Mouse (Mus musculus): Measurements from ENCODE around the gene Prss41. TPM values are rescaled to one million over a fixed set of nuclear protein-coding genes. Genes with fewer than 3 reads are reported as not detected.

Gene Prss41
- polyA plus RNA-seq, 2 experiments, result 0.78 to 2.1 TPM

GRCm38 (mm10) chr17:23841145-23841544, 2.8 kb downstream of the Prss41 start:
- peak; percentile 82 for DNase-seq (ENCODE audit: low spot score)
- Histone ChIP-seq H3K9ac (ENCODE audit: low read depth, low read length, severe bottlenecking) (no peak overlapping the region), H3K9me3 (ENCODE audit: control insufficient read depth, low read length) (no peaks in the 10 kb centered on the region), H3K4me2 (replicated peaks; ENCODE audit: low read depth, low read length, severe bottlenecking) (no peak overlapping the region), H3K4me1 (ENCODE audit: control insufficient read depth, insufficient read depth, low read length) (no peaks in the 10 kb centered on the region), H3K27ac (replicated peaks; ENCODE audit: low read depth, low read length) (no peak overlapping the region), H3K4me3 (replicated peaks; ENCODE audit: low read length) (no peak overlapping the region), H3K27me3 (ENCODE audit: control insufficient read depth, insufficient read depth, low read length) (no peaks in the 10 kb centered on the region; the same call in 1 of the 2 replicates), H3K36me3 (ENCODE audit: control insufficient read depth, insufficient read depth, low read length) (no peaks in the 10 kb centered on the region)
- WGBS, result 33% methylated on average over 4 of the region's 4 CpGs
- TF ChIP-seq POLR2A (IDR thresholded peaks at IDR 0.05; ENCODE audit: borderline replicate concordance, extremely low read depth, insufficient read depth, insufficient read length), result no peak
- ATAC-seq (ENCODE audit: low FRiP score, low read depth), result peak; percentile 53; the same call in 1 of the 2 replicates

- Histone ChIP-seq H3K4me1 (ENCODE audit: control insufficient read depth, insufficient read depth, low read length) (no peaks in the 10 kb centered on the region), H3K27me3 (ENCODE audit: control insufficient read depth, insufficient read depth, low read length) (no peaks in the 10 kb centered on the region; the same call in 1 of the 2 replicates), H3K4me3 (replicated peaks; ENCODE audit: low read length) (no peak within 1 kb of the TSS), H3K4me2 (replicated peaks; ENCODE audit: low read depth, low read length, severe bottlenecking) (no peak within 1 kb of the TSS), H3K27ac (replicated peaks; ENCODE audit: low read depth, low read length) (no peak within 1 kb of the TSS), H3K9me3 (ENCODE audit: control insufficient read depth, low read length) (no peaks in the 10 kb centered on the region), H3K9ac (ENCODE audit: low read depth, low read length, severe bottlenecking) (no peak within 1 kb of the TSS), H3K36me3 (ENCODE audit: control insufficient read depth, insufficient read depth, low read length) (no peaks in the 10 kb centered on the region)
- DNase-seq (ENCODE audit: low spot score) (no peak), ATAC-seq (ENCODE audit: low FRiP score, low read depth) (peak; percentile 60; the same call in 1 of the 2 replicates)
- TF ChIP-seq POLR2A (IDR thresholded peaks at IDR 0.05; ENCODE audit: borderline replicate concordance, extremely low read depth, insufficient read depth, insufficient read length), result no peak
- WGBS, result 83% methylated on average over 8 of the region's 8 CpGs
Observed at GRCm38 (mm10) chr17:23836006-23836575, 7.9 kb downstream of the Prss41 start, which contains the start of gene Prss33. Prss33 (minus strand) TSS chr17:23836056.

- H3K4me1 ChIP-seq (ENCODE audit: control insufficient read depth, insufficient read depth, low read length), result peaks cover 11% of the 10 kb centered on the region
- no peak for DNase-seq (ENCODE audit: low spot score)
- no peak overlapping the region for H3K27ac ChIP-seq (replicated peaks; ENCODE audit: low read depth, low read length)
- ATAC-seq (ENCODE audit: low FRiP score, low read depth), result no peak
- no peak overlapping the region for H3K9ac ChIP-seq (ENCODE audit: low read depth, low read length, severe bottlenecking)
- no peak for TF ChIP-seq POLR2A (IDR thresholded peaks at IDR 0.05; ENCODE audit: borderline replicate concordance, extremely low read depth, insufficient read depth, insufficient read length)
- H3K36me3 ChIP-seq (ENCODE audit: control insufficient read depth, insufficient read depth, low read length), result peaks cover 10% of the 10 kb centered on the region
- no peak overlapping the region for H3K4me3 ChIP-seq (replicated peaks; ENCODE audit: low read length)
- H3K9me3 ChIP-seq (ENCODE audit: control insufficient read depth, low read length), result no peaks in the 10 kb centered on the region
- H3K4me2 ChIP-seq (replicated peaks; ENCODE audit: low read depth, low read length, severe bottlenecking), result no peak overlapping the region
- no peaks in the 10 kb centered on the region for H3K27me3 ChIP-seq (ENCODE audit: control insufficient read depth, insufficient read depth, low read length)
- WGBS, result 94% methylated on average over 1 of the region's 1 CpGs
Observed at GRCm38 (mm10) chr17:23831201-23831600, 12.8 kb downstream of the Prss41 start.

GRCm38 (mm10) chr17:23829064-23829619, 14.8 kb downstream of the Prss41 start, which contains the start of gene Elob:
Elob (minus strand) TSS chr17:23829136.
- peak; percentile 90 for DNase-seq (ENCODE audit: low spot score)
- under 1% methylated on average over 19 of the region's 42 CpGs for WGBS
- no peaks in the 10 kb centered on the region for H3K9me3 ChIP-seq (ENCODE audit: control insufficient read depth, low read length)
- H3K36me3 ChIP-seq (ENCODE audit: control insufficient read depth, insufficient read depth, low read length), result peaks cover 30% of the 10 kb centered on the region
- peak within 1 kb of the TSS; percentile 53 for H3K4me3 ChIP-seq (replicated peaks; ENCODE audit: low read length)
- H3K27me3 ChIP-seq (ENCODE audit: control insufficient read depth, insufficient read depth, low read length), result no peaks in the 10 kb centered on the region
- TF ChIP-seq POLR2A (IDR thresholded peaks at IDR 0.05; ENCODE audit: borderline replicate concordance, extremely low read depth, insufficient read depth, insufficient read length), result peak; percentile 69; the same call in 1 of the 2 replicates
- H3K27ac ChIP-seq (replicated peaks; ENCODE audit: low read depth, low read length), result peak within 1 kb of the TSS; percentile 95
- H3K4me1 ChIP-seq (ENCODE audit: control insufficient read depth, insufficient read depth, low read length), result peaks cover 11% of the 10 kb centered on the region
- peak within 1 kb of the TSS; percentile 82 for H3K4me2 ChIP-seq (replicated peaks; ENCODE audit: low read depth, low read length, severe bottlenecking)
- peak within 1 kb of the TSS; percentile 66 for H3K9ac ChIP-seq (ENCODE audit: low read depth, low read length, severe bottlenecking)
- ATAC-seq (ENCODE audit: low FRiP score, low read depth), result peak; percentile 93

GRCm38 (mm10) chr17:23828271-23829001, 15.5 kb downstream of the Prss41 start:
- Histone ChIP-seq H3K9ac (ENCODE audit: low read depth, low read length, severe bottlenecking) (peak overlapping the region; percentile 66), H3K27ac (replicated peaks; ENCODE audit: low read depth, low read length) (peak overlapping the region; percentile 95), H3K4me2 (replicated peaks; ENCODE audit: low read depth, low read length, severe bottlenecking) (peak overlapping the region; percentile 82), H3K4me3 (replicated peaks; ENCODE audit: low read length) (peak overlapping the region; percentile 53), H3K27me3 (ENCODE audit: control insufficient read depth, insufficient read depth, low read length) (no peaks in the 10 kb centered on the region), H3K36me3 (ENCODE audit: control insufficient read depth, insufficient read depth, low read length) (peaks cover 37% of the 10 kb centered on the region), H3K9me3 (ENCODE audit: control insufficient read depth, low read length) (no peaks in the 10 kb centered on the region), H3K4me1 (ENCODE audit: control insufficient read depth, insufficient read depth, low read length) (peaks cover 11% of the 10 kb centered on the region)
- under 1% methylated on average over 41 of the region's 47 CpGs for WGBS
- DNase-seq (ENCODE audit: low spot score) (no peak), ATAC-seq (ENCODE audit: low FRiP score, low read depth) (peak; percentile 66)
- TF ChIP-seq POLR2A (IDR thresholded peaks at IDR 0.05; ENCODE audit: borderline replicate concordance, extremely low read depth, insufficient read depth, insufficient read length), result no peak
